Mouse (Mus musculus) heart, embryonic 12.5 days (tissue): ENCODE measurements around the gene Amigo2. TPM values are rescaled to one million over a fixed set of nuclear protein-coding genes. Genes with fewer than 3 reads are reported as not detected.
"Not testable (repeated sequence)": the region's sequence is repeated elsewhere in the genome, so short reads cannot be mapped to it uniquely, and the experiment has no call there.

Experiments used
- ATAC-seq: fragments of 200-750 bp; cut with Nextera tagmentation; 2 replicates; pipeline ENCODE4 v1.8.0; 2017; ENCODE audit warnings: moderate TSS enrichment, moderate library complexity; ENCODE audit not compliant: insufficient number of reproducible peaks, low FRiP score
- H3K27ac ChIP-seq: fragments of 300-500 bp; sonication (generic); 2 replicates; pipeline ENCODE4 v1.5.1; 2016; ENCODE audit warnings: mild to moderate bottlenecking, moderate library complexity; ENCODE audit not compliant: poor library complexity, severe bottlenecking
- H3K27me3 ChIP-seq: fragments of 300-500 bp; sonication (generic); replicated peaks from 2 replicates; pipeline ENCODE4 v1.6.1; 2016; ENCODE audit warnings: mild to moderate bottlenecking, moderate library complexity
- H3K36me3 ChIP-seq: fragments of 300-500 bp; sonication (generic); 2 replicates; pipeline ENCODE4 v1.6.1; 2016; ENCODE audit warnings: mild to moderate bottlenecking, moderate library complexity
- H3K4me1 ChIP-seq: fragments of 300-500 bp; sonication (generic); replicated peaks from 2 replicates; pipeline ENCODE4 v1.6.1; 2016; ENCODE audit warnings: mild to moderate bottlenecking
- H3K4me2 ChIP-seq: fragments of 300-500 bp; sonication (generic); 2 replicates; pipeline ENCODE4 v1.6.1; 2016; ENCODE audit warnings: mild to moderate bottlenecking, moderate library complexity
- H3K4me3 ChIP-seq: fragments of 300-500 bp; sonication (generic); 2 replicates; pipeline ENCODE4 v1.5.1; 2016; ENCODE audit warnings: mild to moderate bottlenecking
- H3K9ac ChIP-seq: fragments of 300-500 bp; sonication (generic); 2 replicates; pipeline ENCODE4 v1.6.1; 2016; ENCODE audit warnings: mild to moderate bottlenecking, moderate library complexity
- H3K9me3 ChIP-seq: fragments of 300-500 bp; sonication (generic); replicated peaks from 2 replicates; pipeline ENCODE4 v1.6.1; 2016; ENCODE audit warnings: mild to moderate bottlenecking, moderate library complexity
- WGBS: fragments of 180-500 bp; shearing (Covaris S2); methylation state at CpG from one replicate; pipeline ENCODE4 v1.1.7; 2016; 5-methylcytosine and 5-hydroxymethylcytosine counted together
- polyA plus RNA-seq: library from polyadenylated mRNA; unstranded; fragments of >200 nt; fragmentation: Nextera tagmentation; extraction: Ambion mirVana; gene quantifications from 2 replicates; pipeline ENCODE4 v1.2.1, GENCODE M21; 2016

Gene Amigo2
- polyA plus RNA-seq, 1 experiment from 2014 or later, result 3.5 TPM

DNA sequence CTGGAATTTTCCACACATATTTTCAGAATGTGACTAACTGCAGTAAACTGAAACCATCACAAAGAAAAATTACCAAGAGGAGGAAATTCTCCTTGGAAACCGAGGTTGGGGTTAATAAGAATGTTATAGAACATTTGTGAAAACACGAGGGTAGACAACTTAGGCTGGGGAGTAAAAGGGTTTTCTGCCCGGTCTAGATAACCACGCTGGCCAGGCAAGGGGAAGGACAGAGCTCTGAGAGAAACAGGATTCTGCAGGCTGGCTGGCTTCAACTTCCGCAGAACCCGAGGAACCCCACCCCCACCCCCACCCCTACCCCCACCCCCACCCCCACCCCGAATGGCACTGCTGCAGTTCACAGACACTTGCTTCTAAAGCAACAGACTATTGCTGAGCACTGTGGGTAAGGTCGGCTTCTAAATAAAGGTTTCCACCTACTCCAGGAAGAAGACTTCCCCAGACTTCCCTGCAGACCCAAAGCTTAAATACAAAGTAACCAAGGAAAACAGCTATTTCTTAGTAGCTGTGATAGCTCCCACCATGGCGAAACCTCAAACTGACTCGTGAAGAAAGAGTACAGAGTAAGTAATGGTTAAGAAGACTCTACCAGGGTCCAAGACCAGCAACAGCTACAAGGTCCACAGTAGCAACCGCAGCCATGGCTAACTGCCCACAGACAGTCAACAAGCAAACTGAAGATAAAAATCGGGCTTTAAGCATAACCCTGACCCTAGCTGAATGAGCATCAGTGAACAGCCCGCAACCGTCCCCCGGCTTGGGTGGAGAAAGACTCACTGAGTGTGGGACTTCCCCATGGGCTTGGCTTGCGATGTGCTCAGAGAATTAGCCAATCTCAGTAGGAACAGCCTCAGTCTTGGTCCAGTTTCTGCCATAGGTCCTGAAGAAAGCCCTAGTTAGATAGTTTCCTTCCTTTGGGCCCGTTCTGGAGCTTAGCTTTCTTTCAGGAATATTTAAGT is 34.3 kb downstream of the Amigo2 start:
- ATAC-seq, result no peak
- Histone ChIP-seq H3K27ac (no peak overlapping the region), H3K9ac (no peak overlapping the region), H3K27me3 (no peaks in the 10 kb centered on the region), H3K4me1 (no peaks in the 10 kb centered on the region), H3K9me3 (no peaks in the 10 kb centered on the region), H3K4me2 (no peak overlapping the region), H3K4me3 (no peak overlapping the region), H3K36me3 (no peaks in the 10 kb centered on the region)
- WGBS, result 67% methylated on average over 17 of the region's 17 CpGs

DNA sequence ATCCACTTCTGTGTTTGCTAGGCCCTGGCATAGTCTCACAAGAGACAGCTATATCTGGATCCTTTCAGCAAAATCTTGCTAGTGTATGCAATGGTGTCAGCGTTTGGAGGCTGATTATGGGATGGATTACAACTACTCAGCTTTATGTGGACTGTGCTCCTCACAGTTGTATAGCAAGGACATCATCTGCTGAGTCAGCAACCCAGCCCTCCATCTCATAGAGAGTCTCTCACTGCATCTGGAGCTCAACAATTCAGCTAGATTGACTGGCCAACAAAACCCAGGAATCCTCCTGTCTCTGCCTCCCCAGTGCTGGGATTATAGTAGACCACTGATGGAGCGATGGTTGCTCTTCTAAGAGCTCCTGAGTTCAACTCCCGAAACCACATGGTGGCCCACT is 37.3 kb downstream of the Amigo2 start:
- H3K27ac ChIP-seq, H3K9me3 ChIP-seq, H3K4me3 ChIP-seq, ATAC-seq, H3K36me3 ChIP-seq, H3K9ac ChIP-seq, H3K4me1 ChIP-seq, H3K4me2 ChIP-seq, H3K27me3 ChIP-seq: not testable (repeated sequence)
- WGBS, result 74% methylated on average over 3 of the region's 3 CpGs

DNA sequence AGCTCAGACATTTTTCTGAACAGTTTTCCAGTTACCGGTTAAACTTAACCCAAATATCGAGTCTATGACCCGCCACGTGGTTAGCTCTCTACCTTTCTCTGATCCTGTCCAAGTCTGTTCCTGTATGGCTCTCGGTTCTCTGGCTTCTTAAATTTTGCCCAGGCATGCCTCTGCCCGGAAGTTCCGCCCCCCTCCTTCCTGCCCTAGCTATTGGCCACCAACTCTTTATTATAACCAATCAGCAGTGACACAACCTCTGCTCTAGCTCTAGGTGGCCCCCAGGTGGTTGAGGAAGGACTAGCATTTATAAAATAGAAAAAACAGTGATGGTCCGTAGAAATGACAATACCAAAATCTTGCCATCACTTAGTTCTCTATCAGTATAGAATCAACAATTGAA is 40.6 kb downstream of the Amigo2 start:
- Histone ChIP-seq H3K9ac (no peak overlapping the region), H3K4me1 (no peaks in the 10 kb centered on the region), H3K9me3 (no peaks in the 10 kb centered on the region), H3K4me2 (no peak overlapping the region), H3K27ac (no peak overlapping the region), H3K27me3 (no peaks in the 10 kb centered on the region), H3K4me3 (no peak overlapping the region), H3K36me3 (no peaks in the 10 kb centered on the region)
- 86% methylated on average over 8 of the region's 8 CpGs for WGBS
- ATAC-seq, result no peak

DNA sequence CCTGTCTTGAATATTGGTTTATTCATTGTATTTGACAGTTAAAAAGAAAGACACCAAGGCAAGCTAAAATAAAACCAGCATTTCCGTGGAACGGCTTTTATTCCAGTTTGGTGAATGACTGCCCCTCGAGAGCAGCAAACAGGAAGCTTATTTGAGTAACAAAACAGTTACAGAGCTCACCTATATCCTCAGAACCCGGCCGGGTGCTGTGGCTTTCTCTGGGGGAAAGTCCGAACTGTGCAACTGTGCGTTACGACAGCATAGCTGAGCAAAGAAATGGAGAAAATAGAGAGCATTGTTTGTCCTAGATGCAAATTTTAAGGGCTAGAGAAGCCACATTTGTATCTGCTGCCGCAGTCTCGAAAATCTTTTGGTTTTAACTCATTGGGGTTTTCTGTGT is 41.3 kb downstream of the Amigo2 start:
- Histone ChIP-seq H3K9me3 (no peaks in the 10 kb centered on the region), H3K9ac (no peak overlapping the region), H3K36me3 (no peaks in the 10 kb centered on the region), H3K4me2 (no peak overlapping the region), H3K27me3 (no peaks in the 10 kb centered on the region), H3K27ac (no peak overlapping the region), H3K4me3 (no peak overlapping the region), H3K4me1 (no peaks in the 10 kb centered on the region)
- 85% methylated on average over 10 of the region's 10 CpGs for WGBS
- ATAC-seq, result no peak

GRCm38 (mm10) chr15:97204889-97205288 is 42.2 kb downstream of the Amigo2 start:
- 66% methylated on average over 3 of the region's 3 CpGs for WGBS
- no peak overlapping the region for H3K27ac ChIP-seq
- no peaks in the 10 kb centered on the region for H3K27me3 ChIP-seq
- no peaks in the 10 kb centered on the region for H3K4me1 ChIP-seq
- no peak overlapping the region for H3K4me3 ChIP-seq
- no peak overlapping the region for H3K4me2 ChIP-seq
- H3K36me3 ChIP-seq, result no peaks in the 10 kb centered on the region
- H3K9me3 ChIP-seq, result no peaks in the 10 kb centered on the region
- H3K9ac ChIP-seq, result no peak overlapping the region
- no peak for ATAC-seq

DNA sequence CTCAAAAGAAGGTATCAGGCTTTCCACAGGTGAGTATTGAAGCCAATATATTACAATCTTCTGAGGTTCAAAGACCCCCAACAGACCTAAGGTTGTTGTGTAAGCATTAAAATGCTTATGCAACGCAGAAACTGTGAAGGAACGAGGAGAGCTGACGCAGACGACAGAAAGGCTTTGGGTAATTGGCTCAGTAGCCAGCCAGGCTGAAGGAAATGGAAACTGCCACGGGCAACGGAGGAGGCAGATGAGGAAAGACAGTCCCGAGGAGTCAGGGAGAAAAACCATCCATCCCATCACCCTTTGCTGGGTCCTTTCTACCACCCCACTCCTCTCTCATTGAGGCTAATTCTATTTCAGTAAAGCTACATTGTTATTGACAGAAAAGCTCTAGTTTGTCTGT is 50.4 kb downstream of the Amigo2 start:
- H3K4me3 ChIP-seq, result no peak overlapping the region
- H3K9me3 ChIP-seq, result no peaks in the 10 kb centered on the region
- H3K27me3 ChIP-seq, result no peaks in the 10 kb centered on the region
- H3K4me1 ChIP-seq, result no peaks in the 10 kb centered on the region
- no peak overlapping the region for H3K9ac ChIP-seq
- H3K36me3 ChIP-seq, result no peaks in the 10 kb centered on the region
- no peak for ATAC-seq
- no peak overlapping the region for H3K27ac ChIP-seq
- 68% methylated on average over 7 of the region's 7 CpGs for WGBS
- no peak overlapping the region for H3K4me2 ChIP-seq

DNA sequence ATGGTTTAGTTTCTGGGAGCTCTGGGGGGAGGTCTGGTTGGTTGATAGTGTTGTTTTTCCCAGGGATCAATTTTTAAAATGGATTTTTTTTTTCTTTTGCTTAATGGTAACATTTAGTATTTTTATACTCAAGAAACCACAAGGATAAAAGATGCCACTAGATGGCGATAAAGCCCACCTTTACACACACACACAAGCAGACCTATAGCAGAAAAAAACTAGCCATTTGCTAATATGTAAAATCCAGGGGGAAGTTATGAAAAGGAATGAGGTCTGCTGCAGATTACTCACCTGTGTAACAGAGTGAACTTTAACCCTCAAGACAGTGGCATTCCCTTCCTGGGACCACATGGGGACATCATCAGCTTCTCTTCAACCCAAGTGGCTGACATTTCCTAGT is 51.5 kb downstream of the Amigo2 start:
- 0% methylated on average over 1 of the region's 1 CpGs for WGBS
- Histone ChIP-seq H3K9me3 (no peaks in the 10 kb centered on the region), H3K27me3 (no peaks in the 10 kb centered on the region), H3K9ac (no peak overlapping the region), H3K27ac (no peak overlapping the region), H3K4me2 (no peak overlapping the region), H3K4me3 (no peak overlapping the region), H3K4me1 (0 out of 2 replicates have a peak, but pooled peaks cover under 1% of the 10 kb centered on the region), H3K36me3 (no peaks in the 10 kb centered on the region)
- no peak for ATAC-seq

Other genes starting within 250 kb of the Amigo2 start
- 159 and 174 TPM in 2 replicates for gene Slc38a4, start 191.3 kb downstream of the Amigo2 start, polyA plus RNA-seq
- 2.4 and 3.1 TPM in 2 replicates for gene Pced1b, start 180 bp downstream of the Amigo2 start, polyA plus RNA-seq